Mouse (Mus musculus): ENCODE results near the gene Trim23. TPM values are rescaled to one million over a fixed set of nuclear protein-coding genes. Genes with fewer than 3 reads are reported as not detected.

Gene Trim23
- polyA plus RNA-seq (2012; rRNA removed) = 0.15 and 0.17 TPM in 2 replicates

DNA sequence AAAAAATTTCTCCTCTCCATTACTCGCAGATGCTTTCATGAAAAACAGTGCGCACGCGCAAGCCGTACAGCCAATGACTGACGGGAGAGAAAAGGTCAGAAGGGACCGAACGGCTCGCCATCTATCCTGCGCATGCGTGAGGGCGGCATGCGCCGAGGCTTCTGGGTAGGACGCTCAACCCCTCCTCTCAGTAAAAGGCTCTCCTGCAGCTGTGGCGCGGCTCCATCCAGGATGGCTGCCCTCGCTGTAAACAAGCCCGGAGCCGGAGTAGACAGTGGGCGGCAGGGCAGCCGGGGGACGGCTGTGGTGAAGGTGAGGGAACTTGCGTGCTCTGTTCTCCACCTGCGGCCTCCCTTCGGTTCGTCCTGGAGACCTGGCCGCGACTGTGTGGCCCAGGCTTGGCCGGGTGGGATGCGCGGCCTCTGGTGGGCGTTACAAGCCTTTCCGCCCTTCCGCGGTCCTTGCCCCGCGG is at the start of gene Trim23:
TSS of gene Trim23 (plus strand) at position 148 of the 472 bp plus-strand sequence.

DNA sequence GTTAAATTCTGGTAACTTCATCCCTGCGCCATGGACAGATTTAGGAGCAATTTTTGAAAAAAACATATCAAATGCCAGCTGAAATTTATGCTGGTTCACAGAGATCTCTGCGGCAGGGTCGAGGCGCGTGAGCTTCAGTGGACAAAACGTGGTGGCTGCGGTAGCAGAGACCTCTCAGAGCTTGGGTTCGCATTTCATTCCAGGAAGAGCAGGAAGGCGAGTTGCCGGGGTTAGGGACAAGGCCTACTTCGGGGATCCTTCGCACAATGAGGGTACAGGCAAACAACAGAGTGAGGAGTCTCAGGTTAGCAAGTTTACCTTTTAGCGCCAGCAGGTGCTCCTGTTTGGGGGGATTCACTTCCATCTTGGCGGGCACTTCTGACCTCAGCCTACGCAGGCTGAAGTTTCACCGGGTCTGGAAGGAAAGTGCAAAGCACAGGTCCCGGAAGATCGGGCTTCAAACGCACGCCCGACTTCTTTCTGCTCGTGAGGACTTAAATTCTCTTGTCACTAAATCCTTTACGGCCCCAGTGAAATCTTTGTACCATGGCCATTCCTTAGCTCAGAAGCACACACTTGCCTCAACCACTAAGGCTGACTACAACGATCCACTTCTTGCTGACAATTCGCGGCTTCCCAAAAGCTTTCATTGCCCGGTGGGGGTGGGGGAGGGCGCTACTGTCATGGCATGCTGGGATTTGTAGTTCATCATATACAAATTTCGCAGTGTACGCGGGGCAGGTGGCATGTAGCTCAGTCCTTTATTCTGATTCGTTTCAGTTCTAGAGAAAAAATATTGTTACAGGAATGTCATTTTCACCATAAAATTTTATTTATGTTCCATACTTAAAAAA is 574 bp upstream of the Trim23 start, which contains the start of gene Trappc13:
TSS of gene Trappc13 (minus strand) at position 674 of the 854 bp plus-strand sequence.

DNA sequence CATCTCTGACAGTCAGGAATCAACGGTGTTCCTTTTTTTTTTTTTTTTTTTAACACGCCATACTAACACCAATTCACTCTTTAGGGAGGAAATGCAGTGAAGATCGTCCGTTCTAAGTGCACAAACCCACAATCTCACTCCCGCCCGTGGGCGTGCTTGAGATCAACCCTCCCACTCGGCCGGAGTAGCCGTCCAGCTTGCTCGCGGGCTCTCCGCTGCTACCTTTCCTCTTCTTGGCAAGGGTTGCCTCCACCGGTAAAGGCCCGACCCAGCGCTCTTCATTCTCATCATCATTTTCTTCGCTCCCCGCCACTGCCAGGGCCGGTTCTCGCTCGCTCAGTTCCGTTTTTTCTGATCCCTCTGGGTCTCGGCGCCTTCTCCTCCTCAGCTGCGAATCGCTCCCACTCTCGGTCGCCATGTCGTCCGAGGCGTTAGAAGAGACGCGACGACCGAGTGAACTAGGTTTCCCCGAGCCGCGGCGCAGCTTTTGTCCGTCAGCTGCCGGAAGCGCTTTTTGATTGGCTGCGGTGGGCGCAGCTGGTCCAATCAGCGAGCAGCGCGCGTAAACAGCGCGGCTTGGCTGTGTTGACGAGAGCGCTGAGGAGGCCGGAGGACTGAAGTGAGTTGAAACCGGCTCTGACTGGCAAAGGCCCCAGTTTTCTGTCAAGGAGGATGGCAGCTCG is 49.9 kb downstream of the Trim23 start, which contains the start of the genes Cenpk and Ppwd1:
TSS of gene Cenpk (plus strand) at position 228 of the 683 bp plus-strand sequence.
TSS of gene Ppwd1 (minus strand) at position 460 of the 683 bp plus-strand sequence.

Other genes starting within 250 kb of the Trim23 start
- gene Nln, start 69.2 kb upstream of the Trim23 start, polyA plus RNA-seq (2012; rRNA removed) = 3.4 and 5.3 TPM in 2 replicates
- gene Sgtb, start 69.1 kb upstream of the Trim23 start, polyA plus RNA-seq (2012; rRNA removed) = 0.23 and 0.24 TPM in 2 replicates
- gene Trappc13, start 328 bp upstream of the Trim23 start, polyA plus RNA-seq (2012; rRNA removed) = 1.7 and 1.8 TPM in 2 replicates
- gene Cenpk, start 49.8 kb downstream of the Trim23 start, polyA plus RNA-seq (2012; rRNA removed) = not detected in 2 replicates
- 0.12 and 0.18 TPM in 2 replicates for gene Ppwd1, start 50.0 kb downstream of the Trim23 start, polyA plus RNA-seq (2012; rRNA removed)
- gene Adamts6, start 109.0 kb downstream of the Trim23 start, polyA plus RNA-seq (2012; rRNA removed) = 0.16 and 0.30 TPM in 2 replicates